Mouse (Mus musculus): ENCODE results near the gene Cfdp1.
A peak's percentile ranks its signal among the peaks of the same experiment; 100 is the strongest.

The Cfdp1 gene

GRCm38 (mm10) chr8:111853861-111854501, at the start of gene Cfdp1:
Gene Cfdp1, minus strand, starts transcription at chr8:111854291.
- DNase-seq (ENCODE audit: low spot score) = peak; percentile 94

GRCm38 (mm10) chr8:111902080-111902479, 48.0 kb upstream of the Cfdp1 start:
- DNase-seq (ENCODE audit: low spot score) = no peak

- DNase-seq (ENCODE audit: low spot score) = no peak
Observed at GRCm38 (mm10) chr8:111898586-111898985, 44.5 kb upstream of the Cfdp1 start.

- no peak for DNase-seq (ENCODE audit: low spot score)
Observed at GRCm38 (mm10) chr8:111894955-111895354, 40.9 kb upstream of the Cfdp1 start.

- DNase-seq (ENCODE audit: low spot score) = no peak
Observed at GRCm38 (mm10) chr8:111892615-111893014, 38.5 kb upstream of the Cfdp1 start.

GRCm38 (mm10) chr8:111891983-111892382, 37.9 kb upstream of the Cfdp1 start:
- no peak for DNase-seq (ENCODE audit: low spot score)

- no peak for DNase-seq (ENCODE audit: low spot score)
Observed at GRCm38 (mm10) chr8:111890911-111891303, 36.8 kb upstream of the Cfdp1 start.

- DNase-seq (ENCODE audit: low spot score) = no peak
Observed at GRCm38 (mm10) chr8:111889931-111890910, 36.1 kb upstream of the Cfdp1 start.

- no peak for DNase-seq (ENCODE audit: low spot score)
Observed at GRCm38 (mm10) chr8:111888091-111888650, 34.1 kb upstream of the Cfdp1 start.

- DNase-seq (ENCODE audit: low spot score) = no peak
Observed at GRCm38 (mm10) chr8:111887479-111887878, 33.4 kb upstream of the Cfdp1 start.

- no peak for DNase-seq (ENCODE audit: low spot score)
Observed at GRCm38 (mm10) chr8:111883615-111884014, 29.5 kb upstream of the Cfdp1 start.

- peak; percentile 40 for DNase-seq (ENCODE audit: low spot score)
Observed at GRCm38 (mm10) chr8:111881591-111881990, 27.5 kb upstream of the Cfdp1 start.

- DNase-seq (ENCODE audit: low spot score) = no peak
Observed at GRCm38 (mm10) chr8:111877711-111878110, 23.6 kb upstream of the Cfdp1 start.

GRCm38 (mm10) chr8:111876355-111876948, 22.4 kb upstream of the Cfdp1 start, which contains the start of gene Tmem170:
Gene Tmem170, minus strand, starts transcription at chr8:111876750.
- DNase-seq (ENCODE audit: low spot score) = peak; percentile 99

- DNase-seq (ENCODE audit: low spot score) = no peak
Observed at GRCm38 (mm10) chr8:111875758-111876157, 21.7 kb upstream of the Cfdp1 start.

GRCm38 (mm10) chr8:111871278-111871677, 17.2 kb upstream of the Cfdp1 start:
- no peak for DNase-seq (ENCODE audit: low spot score)

GRCm38 (mm10) chr8:111870379-111870778, 16.3 kb upstream of the Cfdp1 start:
- DNase-seq (ENCODE audit: low spot score) = no peak

GRCm38 (mm10) chr8:111868664-111869063, 14.6 kb upstream of the Cfdp1 start:
- no peak for DNase-seq (ENCODE audit: low spot score)

- no peak for DNase-seq (ENCODE audit: low spot score)
Observed at GRCm38 (mm10) chr8:111865857-111866256, 11.8 kb upstream of the Cfdp1 start.

- DNase-seq (ENCODE audit: low spot score) = no peak
Observed at GRCm38 (mm10) chr8:111865130-111865852, 11.2 kb upstream of the Cfdp1 start.

- no peak for DNase-seq (ENCODE audit: low spot score)
Observed at GRCm38 (mm10) chr8:111864648-111865047, 10.6 kb upstream of the Cfdp1 start.

- DNase-seq (ENCODE audit: low spot score) = no peak
Observed at GRCm38 (mm10) chr8:111863280-111863679, 9.2 kb upstream of the Cfdp1 start.

All from c-Kit-positive CD71-positive TER-119-positive erythroid progenitor cells, embryonic 14.5 days (primary cell).